Mouse (Mus musculus) kidney, adult 2 months (tissue): Measurements from ENCODE around the gene Dis3l2. TPM values are rescaled to one million over a fixed set of nuclear protein-coding genes. Genes with fewer than 3 reads are reported as not detected.

ENCODE experiments used
- DNase-seq: peaks from one replicate; pipeline ENCODE4 v3.0.0; 2021
- H3K27ac ChIP-seq: fragments of 200-500 bp; 2 replicates; pipeline ENCODE4 v1.5.1; 2012; ENCODE audit warnings: low read depth, low read length, control low read depth, inconsistent platforms; ENCODE audit not compliant: insufficient read depth
- H3K27me3 ChIP-seq: fragments of 200-500 bp; replicated peaks from 2 replicates; pipeline ENCODE4 v1.6.1; 2012; ENCODE audit warnings: mild to moderate bottlenecking, moderate library complexity, low read length, inconsistent platforms; ENCODE audit not compliant: control insufficient read depth, insufficient read depth
- H3K36me3 ChIP-seq: fragments of 200-500 bp; 2 replicates; pipeline ENCODE4 v1.6.1; 2012; ENCODE audit warnings: mild to moderate bottlenecking, moderate library complexity, low read length, inconsistent platforms; ENCODE audit not compliant: control insufficient read depth, insufficient read depth
- H3K4me1 ChIP-seq: fragments of 200-500 bp; 2 replicates; pipeline ENCODE4 v1.6.1; 2011; ENCODE audit warnings: low read length; ENCODE audit not compliant: control insufficient read depth, insufficient read depth
- H3K4me3 ChIP-seq: fragments of 200-500 bp; 2 replicates; pipeline ENCODE4 v1.5.1; 2011; ENCODE audit warnings: mild to moderate bottlenecking, low read depth, low read length, control low read depth; ENCODE audit not compliant: insufficient read depth
- CTCF ChIP-seq: fragments of 200-500 bp; conservative IDR thresholded peaks from 2 replicates; pipeline ENCODE4 v1.5.1; 2011; ENCODE audit warnings: low read depth, mild to moderate bottlenecking, control low read depth, low read length, moderate library complexity, mixed read lengths; ENCODE audit not compliant: insufficient read depth, insufficient read length
- POLR2A ChIP-seq: fragments of 200-500 bp; IDR thresholded peaks from one replicate; pipeline ENCODE4 v1.6.1; 2011; ENCODE audit warnings: low read depth, low read length, control low read depth
- whole genome bisulfite sequencing: fragments of 180-500 bp; shearing (Covaris S2); methylation state at CpG from one replicate; pipeline ENCODE4 v1.1.7; 2018; 5-methylcytosine and 5-hydroxymethylcytosine counted together
- polyA plus RNA-seq: library from polyadenylated mRNA; depleted of rRNA; stranded (reverse); fragments of >200 nt; gene quantifications from 2 replicates; pipeline ENCODE4 v1.2.3, GENCODE M21; 2012

Gene Dis3l2
- polyA plus RNA-seq, 1 experiment, result 15.7 TPM

GRCm38 (mm10) chr1:87006425-87006824, 302.8 kb downstream of the Dis3l2 start:
- WGBS, result 83% methylated on average over 1 of the region's 1 CpGs
- Histone ChIP-seq H3K4me1 (no peaks in the 10 kb centered on the region), H3K27ac (no peak overlapping the region), H3K36me3 (no peaks in the 10 kb centered on the region), H3K27me3 (no peaks in the 10 kb centered on the region), H3K4me3 (no peak overlapping the region)
- TF ChIP-seq POLR2A (no peak), CTCF (no peak)
- DNase-seq, result no peak

GRCm38 (mm10) chr1:87008211-87008610, 304.6 kb downstream of the Dis3l2 start:
- no peaks in the 10 kb centered on the region for H3K4me1 ChIP-seq
- H3K27ac ChIP-seq, result no peak overlapping the region
- 33% methylated on average over 1 of the region's 1 CpGs for WGBS
- no peaks in the 10 kb centered on the region for H3K27me3 ChIP-seq
- no peak overlapping the region for H3K4me3 ChIP-seq
- DNase-seq, result no peak
- no peaks in the 10 kb centered on the region for H3K36me3 ChIP-seq
- TF ChIP-seq POLR2A, result no peak
- no peak for TF ChIP-seq CTCF

DNA sequence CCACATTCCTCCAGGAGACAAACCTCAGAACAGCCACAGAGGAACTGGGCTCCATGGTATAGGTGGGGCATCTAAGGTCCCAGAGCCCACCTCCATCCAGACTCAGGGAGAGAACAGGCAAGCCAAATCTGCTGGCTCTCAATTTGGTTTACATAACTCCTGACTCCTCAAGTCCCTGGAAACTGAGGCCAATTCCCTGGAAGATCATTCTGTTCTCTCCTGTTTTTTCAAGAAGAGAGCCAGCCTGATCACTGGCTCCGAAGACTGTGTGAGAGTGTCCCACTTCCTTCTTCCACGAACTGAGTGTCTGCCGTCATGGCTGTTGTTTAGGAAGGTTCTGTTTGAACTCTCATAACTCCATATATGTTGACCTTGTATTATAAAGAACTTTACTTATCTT, 305.5 kb downstream of the Dis3l2 start:
- Histone ChIP-seq H3K4me3 (no peak overlapping the region), H3K36me3 (no peaks in the 10 kb centered on the region), H3K4me1 (no peaks in the 10 kb centered on the region), H3K27me3 (no peaks in the 10 kb centered on the region), H3K27ac (no peak overlapping the region)
- TF ChIP-seq CTCF, result no peak
- no peak for TF ChIP-seq POLR2A
- WGBS, result 84% methylated on average over 3 of the region's 3 CpGs
- no peak for DNase-seq

DNA sequence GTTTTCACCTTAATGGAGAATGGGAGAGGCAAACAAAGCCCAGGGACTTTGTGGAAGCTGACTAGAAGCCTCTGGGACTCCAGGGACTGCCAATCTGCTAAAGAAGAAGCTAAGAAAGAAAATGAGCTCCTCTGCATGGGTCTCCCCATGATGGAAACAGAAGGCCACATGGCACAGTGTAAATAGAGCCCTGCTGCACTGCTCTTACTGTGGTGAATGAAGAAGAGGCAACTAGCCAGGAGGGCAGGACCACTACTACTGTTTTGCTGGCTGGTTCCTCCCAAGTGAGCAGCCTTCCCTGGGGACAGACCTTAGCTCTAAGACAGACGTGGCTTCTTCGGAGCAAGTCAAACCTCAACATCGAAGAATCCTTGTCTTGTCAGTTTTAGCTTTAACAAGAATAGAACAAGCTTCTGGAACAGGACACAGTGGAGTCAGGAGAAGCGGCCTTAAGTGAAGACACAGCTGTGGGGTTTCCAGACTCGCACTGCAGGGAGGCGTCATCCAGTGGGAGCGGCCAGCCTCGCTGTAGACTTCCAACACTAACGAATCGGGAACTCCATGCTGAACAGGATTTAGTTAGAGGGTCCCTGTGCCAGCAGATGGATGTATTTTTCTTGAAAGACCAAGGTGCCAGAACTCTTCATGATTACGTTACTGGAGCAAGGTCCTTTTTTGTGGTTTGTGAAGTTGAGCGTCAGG, 307.2 kb downstream of the Dis3l2 start:
- TF ChIP-seq POLR2A (no peak), CTCF (no peak)
- no peaks in the 10 kb centered on the region for H3K27me3 ChIP-seq
- 83% methylated on average over 12 of the region's 12 CpGs for WGBS
- no peak for DNase-seq
- H3K27ac ChIP-seq, result no peak overlapping the region
- no peak overlapping the region for H3K4me3 ChIP-seq
- H3K36me3 ChIP-seq, result no peaks in the 10 kb centered on the region
- H3K4me1 ChIP-seq, result no peaks in the 10 kb centered on the region

DNA sequence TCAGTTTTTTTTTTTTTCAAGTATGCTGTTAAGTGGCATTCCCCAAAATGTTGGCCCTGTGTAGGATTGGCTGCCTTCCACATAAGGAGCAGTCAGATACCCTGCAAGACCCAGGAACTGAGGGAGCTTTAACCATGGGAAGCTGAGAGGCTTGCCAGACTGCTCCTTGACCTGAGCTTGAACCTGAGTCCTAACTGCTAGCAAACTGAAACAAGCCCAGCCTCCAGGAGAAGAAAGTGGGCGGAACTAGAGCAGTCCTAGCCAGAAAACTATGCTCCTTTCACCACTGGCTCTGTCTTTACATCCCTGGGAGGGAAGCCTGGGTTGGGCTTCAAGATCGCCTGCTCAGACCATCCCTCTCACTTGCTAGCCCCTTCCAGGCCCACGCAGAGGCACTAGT, 308.1 kb downstream of the Dis3l2 start:
- no peaks in the 10 kb centered on the region for H3K4me1 ChIP-seq
- no peak for DNase-seq
- no peaks in the 10 kb centered on the region for H3K27me3 ChIP-seq
- no peak overlapping the region for H3K27ac ChIP-seq
- no peaks in the 10 kb centered on the region for H3K36me3 ChIP-seq
- 81% methylated on average over 3 of the region's 3 CpGs for WGBS
- TF ChIP-seq CTCF, result no peak
- no peak for TF ChIP-seq POLR2A
- H3K4me3 ChIP-seq, result no peak overlapping the region

GRCm38 (mm10) chr1:87012606-87013005, 309.0 kb downstream of the Dis3l2 start:
- Histone ChIP-seq H3K4me1 (no peaks in the 10 kb centered on the region), H3K27ac (no peak overlapping the region), H3K36me3 (no peaks in the 10 kb centered on the region), H3K4me3 (no peak overlapping the region), H3K27me3 (no peaks in the 10 kb centered on the region)
- no peak for DNase-seq
- no peak for TF ChIP-seq CTCF
- TF ChIP-seq POLR2A, result no peak
- WGBS, result 87% methylated on average over 2 of the region's 2 CpGs

GRCm38 (mm10) chr1:87020714-87021113, 317.1 kb downstream of the Dis3l2 start:
- Histone ChIP-seq H3K27me3 (no peaks in the 10 kb centered on the region), H3K36me3 (no peaks in the 10 kb centered on the region), H3K27ac (no peak overlapping the region), H3K4me3 (no peak overlapping the region), H3K4me1 (peaks cover 7% of the 10 kb centered on the region; the same call in 1 of the 2 replicates)
- TF ChIP-seq CTCF (no peak), POLR2A (no peak)
- DNase-seq, result no peak
- WGBS, result 89% methylated on average over 5 of the region's 5 CpGs
